Mouse (Mus musculus) T-helper 17 cell (primary cell): ENCODE measurements around the gene Amhr2.

Experiments used
- in situ Hi-C, 2 experiments: fragments of 300-600 bp; cut with MboI, MseI; formaldehyde crosslinking; loops; 1 replicate in 1 of 2; 2 replicates in 1 of 2; pipeline ENCODE4 v1.15.1; 2025; ENCODE audit warnings: high pct_unique_total_duplicates in 2 of 2

Amhr2 gene

DNA sequence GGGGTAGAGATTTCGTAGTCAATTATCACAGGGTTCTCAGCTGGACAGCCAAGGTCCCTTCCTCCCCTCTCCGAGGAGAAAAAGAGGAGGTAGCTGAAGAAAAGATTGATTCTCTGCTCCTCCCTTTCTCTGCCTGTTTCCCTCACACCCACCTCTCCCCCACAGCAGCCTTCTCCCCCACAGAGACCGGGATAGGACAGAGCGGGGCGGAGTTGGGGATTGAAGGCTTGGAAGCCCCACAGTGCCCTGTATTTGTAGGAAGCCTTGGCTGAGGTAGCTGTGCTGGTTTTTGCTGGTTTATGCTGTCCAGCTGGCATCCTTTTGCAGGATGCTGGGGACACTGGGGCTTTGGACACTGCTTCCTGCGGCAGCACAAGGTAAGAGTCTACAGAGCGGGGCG, at the start of gene Amhr2:
Gene Amhr2 (plus strand): TSS at position 222 of the 400 bp plus-strand sequence.
- in situ Hi-C loops = loop anchor here in 1 of 2 experiments (5.0 kb wide), 1 partner anchor 58 kb away; no protein-coding TSS in a partner anchor

DNA sequence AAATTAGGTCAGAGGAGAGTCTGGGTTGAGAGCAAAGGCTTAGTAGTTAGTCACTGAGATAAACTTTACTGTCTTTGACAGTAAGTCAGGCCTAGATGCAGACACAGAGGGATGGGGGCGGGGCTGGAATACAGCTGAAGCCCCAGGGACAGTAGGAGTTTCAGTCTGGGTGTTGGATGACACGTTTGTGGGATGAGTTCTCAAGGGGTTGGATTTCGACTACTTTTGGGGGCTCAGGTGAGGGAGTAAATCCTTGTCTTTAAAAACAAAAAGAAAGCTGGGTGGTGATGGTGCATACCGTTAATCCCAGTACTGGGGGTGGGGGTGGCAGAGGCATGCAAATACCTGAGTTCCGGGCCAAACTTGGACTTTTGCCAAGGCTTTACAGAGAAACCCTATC, 46.5 kb upstream of the Amhr2 start:
- in situ Hi-C loops = no loop called here

DNA sequence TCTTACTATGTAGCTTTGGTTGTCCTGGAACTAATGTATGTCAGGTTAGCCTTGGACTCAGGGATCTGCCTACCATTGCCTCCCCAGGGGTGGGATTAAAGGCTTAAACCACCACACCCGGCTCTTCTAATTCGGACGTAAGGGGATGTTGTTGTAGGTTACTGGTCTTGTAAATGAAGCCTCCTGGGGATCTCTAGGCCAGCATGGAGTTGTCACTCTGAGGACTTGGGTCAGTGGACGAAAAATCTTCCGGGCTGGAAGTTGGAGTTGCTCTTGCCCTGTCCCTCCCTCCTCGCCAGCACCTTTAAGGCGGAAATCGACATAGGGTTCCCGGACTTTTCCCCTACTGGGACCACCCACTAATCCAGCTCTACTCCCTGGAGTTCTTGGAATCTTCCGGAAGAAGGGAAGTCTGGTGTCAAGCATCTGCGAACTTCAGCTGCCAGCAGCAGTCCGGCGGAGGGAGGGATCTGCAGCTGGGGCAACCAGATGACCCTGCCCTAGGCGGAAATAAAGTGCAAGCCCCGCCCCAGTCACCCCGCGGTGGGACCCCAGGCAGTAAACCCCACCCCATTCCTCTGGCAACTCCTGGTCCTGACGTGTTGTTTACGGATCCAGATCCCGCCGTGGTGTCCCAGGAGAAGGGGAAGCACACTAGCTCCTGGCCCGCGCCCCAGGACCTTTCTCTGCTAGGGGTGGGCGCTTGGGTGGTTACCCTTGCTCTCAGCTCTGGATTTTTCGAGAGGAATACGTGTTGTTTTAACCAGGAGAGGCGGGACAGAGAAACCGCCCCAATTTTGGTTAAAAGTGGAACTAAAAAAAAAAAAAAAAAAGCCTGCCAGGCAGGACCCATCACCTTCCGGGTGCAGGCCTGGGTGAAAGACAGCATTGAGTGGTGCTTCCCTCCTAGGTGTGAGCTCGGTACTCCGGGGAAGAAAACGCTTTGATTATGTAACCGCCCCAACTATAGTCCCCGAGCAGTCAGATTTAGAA, 45.6 kb upstream of the Amhr2 start:
- in situ Hi-C loops = no loop called here

DNA sequence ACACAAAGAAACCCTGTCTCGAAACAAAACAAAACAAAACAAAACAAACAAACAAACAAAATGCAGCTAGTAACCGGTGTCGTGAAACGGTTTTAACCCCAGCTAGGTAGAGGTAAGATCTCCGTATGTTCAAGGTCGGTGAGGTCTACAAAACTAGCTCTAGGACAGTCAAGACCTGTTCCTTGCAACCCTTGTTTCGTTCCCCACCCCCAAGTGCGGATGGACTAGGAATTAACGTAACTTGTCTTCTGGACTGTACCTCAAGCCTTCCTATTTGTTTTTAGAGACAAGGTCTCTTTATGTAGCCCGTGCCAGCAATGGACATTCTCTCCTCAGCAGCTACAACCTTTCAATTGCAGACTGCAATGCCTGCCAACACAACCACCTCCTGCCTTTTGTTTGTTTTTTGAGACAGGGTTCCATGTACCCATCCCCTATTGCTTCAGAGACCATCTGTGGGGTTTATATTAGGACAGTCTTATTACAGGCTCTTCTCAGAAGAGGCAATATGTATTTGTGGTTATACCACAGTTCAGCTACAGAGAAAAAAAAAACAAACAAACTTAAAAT, 44.6 kb upstream of the Amhr2 start:
- in situ Hi-C loops = no loop called here

DNA sequence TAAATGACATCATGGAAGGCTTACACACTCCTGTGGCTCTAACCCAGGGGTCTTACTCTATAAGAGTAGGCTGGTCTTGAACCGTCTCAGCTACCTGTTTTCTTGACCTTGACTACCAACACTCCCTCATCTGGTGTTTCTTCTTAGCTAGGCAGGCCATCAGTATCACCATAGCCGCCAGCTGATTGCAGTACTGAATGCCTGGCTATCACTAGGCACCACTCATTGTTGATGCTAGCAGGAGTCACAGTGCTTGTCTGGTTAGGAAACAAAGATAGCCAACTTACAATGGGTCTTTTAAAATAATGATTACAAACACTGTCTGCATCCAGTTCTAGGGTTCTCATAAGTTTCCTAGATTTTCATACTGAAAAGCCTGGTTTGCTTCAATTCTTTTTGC, 43.9 kb upstream of the Amhr2 start:
- in situ Hi-C loops = no loop called here

DNA sequence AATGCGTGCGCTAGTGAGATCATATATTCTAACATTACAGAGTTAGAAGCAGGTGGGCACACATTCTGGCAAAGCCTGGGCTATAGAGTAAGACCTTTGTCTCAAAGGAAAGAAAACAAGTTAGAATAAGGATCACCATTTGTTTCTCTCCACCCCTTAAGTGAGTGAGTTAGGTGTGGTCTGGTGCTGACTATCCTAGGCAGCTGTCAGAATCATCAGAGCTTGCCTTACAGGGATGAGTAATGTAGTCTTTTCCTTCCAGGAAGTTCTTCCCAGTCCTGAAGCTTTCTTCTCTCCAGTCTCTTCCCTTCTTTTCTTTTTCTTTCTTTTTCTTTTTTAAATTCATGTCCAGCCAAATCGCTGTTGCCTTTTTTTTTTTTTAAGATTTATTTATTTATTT, 43.0 kb upstream of the Amhr2 start:
- in situ Hi-C loops = no loop called here

DNA sequence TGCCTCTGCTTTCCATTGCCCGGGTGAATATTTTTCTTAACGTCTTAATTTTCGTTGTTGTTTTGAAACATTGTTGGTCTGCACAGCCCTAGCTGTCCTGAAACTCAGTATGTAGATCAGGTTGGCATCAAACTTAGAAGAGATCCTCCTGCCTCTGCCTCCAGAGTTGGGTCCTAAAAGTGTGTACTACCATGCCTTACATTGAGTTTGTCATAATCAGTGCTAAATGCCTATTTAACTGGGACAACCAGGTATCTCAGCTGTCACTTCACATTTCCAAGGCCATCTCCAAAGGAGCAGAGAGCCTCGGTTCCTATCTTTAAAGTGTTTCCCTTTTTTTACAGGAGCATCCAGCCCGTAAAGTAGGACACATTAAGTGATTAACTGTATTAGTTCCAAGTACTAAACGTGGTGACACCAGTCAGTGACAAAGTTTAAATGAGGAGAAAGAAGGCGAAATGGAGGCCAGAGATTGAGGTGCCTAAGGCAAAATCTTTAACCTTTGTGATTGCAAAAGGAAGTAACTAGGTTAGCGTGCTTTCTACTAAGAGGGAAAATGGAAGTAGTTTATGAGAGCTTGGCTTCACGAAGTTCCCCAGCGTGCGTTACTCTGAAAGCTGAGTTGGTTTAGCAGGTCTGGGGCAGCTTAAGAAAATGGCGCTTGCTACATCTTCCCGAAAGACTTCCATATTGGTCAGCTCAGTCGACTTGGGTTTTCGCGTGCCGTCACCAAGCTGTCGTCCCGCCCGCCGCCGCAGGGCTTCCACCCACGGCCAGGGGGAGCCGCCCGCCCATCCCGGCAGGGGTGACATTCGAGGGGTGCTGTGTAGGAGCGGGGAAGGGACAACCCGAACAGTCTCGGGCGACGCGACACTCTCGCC, 40.3 kb upstream of the Amhr2 start:
- in situ Hi-C loops = no loop called here

DNA sequence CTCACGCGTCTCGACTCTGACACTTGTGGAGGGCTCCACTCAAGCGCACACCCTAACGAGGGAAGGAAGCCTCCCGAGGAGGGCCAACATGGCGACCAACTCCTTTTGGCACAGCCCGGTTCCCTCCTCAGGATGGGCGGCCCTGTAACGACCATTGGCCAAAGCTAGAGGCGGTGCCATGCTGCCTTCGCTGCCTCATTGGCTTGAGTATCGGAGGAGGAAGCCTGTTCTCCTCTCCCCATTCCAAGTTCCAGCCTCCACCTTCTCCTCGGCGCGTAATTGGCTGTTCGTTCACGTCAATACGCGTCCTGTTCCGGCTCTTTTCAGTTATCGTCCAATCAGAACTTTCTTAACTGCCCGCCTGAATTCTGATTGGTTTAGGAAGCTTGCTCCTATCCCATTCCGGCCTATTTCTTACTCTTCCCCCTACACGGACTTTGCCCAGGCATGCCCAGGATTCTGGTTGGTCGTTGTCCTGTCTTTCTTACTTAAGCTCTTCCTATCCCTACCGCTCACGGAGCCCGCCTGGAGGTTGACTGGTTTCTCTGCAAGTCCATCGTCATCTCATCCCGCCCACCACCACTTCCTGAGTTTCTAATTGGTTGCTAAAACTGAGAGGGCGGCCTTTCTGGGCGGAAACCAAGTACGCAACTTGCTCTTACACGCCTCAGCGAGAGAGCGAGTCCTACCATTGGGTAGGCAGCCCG, 39.5 kb upstream of the Amhr2 start, which contains the start of gene Sp1:
Gene Sp1 (plus strand): TSS at position 655 of the 707 bp plus-strand sequence.
- in situ Hi-C loops = no loop called here

DNA sequence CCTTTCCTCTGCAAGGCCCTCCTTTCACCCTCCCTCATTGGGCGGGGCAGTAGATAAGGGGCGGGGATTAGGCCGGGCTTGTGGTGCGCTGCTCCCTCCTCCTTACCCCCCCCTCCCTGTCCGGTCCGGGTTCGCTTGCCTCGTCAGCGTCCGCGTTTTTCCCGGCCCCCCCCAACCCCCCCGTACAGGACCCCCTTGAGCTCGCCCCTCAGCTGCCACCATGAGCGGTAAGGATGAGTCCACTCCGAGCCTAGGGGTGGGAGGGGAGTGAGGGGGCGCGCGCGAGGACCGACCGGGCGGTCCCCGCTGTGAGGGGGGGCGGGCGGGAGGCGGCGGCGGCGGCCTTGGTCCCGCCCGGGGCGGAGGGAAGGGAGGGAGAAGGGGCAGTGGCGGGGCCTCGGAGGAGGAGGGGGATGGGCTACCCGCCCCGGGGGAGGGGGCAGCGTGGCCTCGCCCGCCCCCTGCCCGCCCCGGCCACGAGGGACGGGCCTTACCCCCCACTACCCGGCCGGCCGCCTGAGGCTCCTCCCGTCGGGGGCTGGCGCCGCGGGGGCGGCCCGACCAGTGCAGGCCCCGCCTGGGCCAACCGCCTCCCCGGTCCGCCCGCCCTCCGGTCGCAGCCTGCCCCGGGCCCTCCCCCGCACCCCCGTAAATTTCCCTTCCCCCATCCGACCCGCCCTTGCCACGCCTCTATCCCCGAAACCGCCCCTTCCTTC, 38.8 kb upstream of the Amhr2 start:
- in situ Hi-C loops = no loop called here

DNA sequence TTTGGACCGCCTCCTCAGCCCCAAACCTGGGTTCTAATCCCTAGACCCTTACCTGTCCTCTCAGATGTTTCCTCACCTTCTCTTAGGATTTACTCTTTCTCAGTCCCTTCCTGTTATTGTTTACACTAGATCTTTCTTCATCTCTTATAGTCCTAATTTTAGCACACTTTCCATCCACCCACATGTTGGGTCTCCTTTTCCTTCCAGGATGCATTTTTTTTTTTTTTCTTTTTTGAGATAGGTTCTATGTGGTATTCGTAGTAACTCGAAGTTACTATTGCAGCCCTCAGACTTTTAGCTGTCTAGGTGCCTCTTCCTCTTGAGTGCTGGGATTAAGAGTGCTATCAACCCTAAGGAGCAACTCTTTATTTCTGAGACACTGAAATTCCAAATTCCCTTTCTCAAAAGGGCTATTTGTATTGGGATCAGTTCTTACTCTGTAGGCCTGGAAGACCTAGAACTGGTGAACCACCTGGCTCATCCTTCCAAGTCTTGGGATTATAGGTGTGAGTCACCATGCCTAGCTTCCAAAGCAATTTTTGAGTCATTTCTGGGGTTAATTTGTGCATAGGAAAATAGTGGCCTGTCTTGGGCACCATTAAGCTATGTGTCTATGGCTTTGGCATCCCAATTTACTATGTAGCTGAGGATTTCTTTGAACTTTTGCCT, 38.1 kb upstream of the Amhr2 start:
- in situ Hi-C loops = no loop called here

DNA sequence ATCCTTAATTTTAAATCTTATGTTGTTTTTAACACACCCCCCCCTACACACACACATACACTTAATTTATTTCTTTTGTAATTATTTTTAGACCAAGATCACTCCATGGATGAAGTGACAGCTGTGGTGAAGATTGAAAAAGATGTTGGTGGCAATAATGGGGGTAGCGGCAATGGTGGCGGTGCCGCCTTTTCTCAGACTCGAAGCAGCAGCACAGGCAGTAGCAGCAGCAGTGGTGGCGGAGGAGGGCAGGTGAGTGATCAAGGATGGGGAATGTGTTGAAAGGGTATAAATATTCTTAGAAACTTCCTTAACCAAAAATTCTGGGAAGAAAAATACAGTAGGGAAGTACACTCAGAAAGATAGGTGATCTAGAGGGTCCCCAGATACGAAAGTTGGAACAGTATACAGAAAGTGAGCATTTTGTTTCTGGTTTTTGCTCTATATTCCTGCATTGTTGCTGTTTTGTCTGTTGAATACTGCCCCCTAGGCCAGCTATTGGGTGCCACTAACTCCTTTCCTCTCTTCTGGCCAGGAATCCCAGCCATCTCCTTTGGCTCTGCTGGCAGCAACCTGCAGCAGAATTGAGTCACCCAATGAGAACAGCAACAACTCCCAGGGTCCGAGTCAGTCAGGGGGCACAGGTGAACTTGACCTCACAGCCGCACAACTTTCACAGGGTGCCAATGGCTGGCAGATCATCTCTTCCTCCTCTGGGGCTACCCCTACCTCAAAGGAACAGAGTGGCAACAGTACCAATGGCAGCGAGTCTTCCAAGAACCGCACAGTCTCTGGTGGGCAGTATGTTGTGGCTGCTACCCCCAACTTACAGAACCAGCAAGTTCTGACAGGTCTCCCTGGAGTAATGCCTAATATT, 37.2 kb upstream of the Amhr2 start:
- in situ Hi-C loops = no loop called here

DNA sequence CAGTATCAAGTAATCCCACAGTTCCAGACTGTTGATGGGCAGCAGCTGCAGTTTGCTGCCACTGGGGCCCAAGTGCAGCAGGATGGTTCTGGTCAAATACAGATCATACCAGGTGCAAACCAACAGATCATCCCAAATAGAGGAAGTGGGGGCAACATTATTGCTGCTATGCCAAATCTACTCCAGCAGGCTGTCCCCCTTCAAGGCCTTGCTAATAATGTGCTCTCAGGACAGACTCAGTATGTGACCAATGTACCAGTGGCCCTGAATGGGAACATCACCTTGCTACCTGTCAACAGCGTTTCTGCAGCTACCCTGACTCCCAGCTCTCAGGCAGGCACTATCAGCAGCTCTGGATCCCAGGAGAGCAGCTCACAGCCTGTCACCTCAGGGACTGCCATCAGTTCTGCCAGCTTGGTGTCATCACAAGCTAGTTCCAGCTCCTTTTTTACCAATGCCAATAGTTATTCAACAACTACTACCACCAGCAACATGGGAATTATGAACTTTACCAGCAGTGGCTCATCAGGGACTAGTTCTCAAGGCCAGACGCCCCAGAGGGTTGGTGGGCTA, 36.5 kb upstream of the Amhr2 start:
- in situ Hi-C loops = no loop called here

DNA sequence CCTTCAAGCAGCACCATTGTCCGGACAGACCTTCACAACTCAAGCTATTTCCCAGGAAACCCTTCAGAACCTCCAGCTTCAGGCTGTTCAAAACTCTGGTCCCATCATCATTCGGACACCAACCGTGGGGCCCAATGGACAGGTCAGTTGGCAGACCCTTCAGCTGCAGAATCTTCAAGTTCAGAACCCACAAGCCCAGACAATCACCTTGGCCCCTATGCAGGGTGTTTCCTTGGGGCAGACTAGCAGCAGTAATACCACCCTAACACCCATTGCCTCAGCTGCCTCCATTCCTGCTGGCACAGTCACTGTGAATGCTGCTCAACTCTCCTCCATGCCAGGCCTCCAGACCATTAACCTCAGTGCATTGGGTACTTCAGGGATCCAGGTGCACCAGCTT, 35.9 kb upstream of the Amhr2 start:
- in situ Hi-C loops = no loop called here

DNA sequence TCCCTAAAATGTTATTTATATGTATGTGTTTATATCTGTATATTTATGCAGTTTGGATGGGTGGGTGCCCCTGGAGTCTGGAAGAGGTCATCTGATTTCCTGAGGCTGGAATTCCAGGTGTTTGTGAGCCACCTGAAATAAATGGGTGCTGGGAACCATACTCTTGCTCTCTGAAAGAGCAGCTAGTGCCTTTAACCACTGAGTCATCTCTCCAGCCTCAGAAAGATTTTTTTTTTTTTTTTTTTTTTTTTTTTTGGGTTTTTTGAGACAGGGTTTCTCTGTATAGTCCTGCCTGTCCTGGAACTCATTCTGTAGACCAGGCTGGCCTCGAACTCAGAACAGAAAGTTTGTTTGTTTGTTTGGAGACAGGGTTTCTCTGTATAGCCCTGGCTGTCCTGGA, 34.1 kb upstream of the Amhr2 start:
- in situ Hi-C loops = no loop called here

DNA sequence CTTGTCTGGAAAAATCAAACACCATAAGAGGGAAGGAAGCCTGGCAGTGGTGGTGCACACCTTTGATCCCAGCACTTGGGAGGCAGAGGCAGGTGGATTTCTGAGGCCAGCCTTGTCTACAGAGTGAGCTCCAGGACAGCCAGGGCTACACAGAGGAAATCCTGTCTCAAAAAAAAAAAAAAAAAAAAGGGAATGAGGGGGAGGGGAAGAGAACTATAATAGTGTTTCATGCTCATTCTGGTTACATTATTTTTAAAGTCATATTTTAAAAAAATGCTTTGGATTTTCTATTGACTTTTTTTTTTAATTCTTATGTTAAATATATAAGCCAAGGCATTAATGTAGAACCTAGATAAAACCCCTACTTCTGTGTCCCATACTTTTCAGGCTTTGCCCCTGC, 31.5 kb upstream of the Amhr2 start:
- in situ Hi-C loops = no loop called here

DNA sequence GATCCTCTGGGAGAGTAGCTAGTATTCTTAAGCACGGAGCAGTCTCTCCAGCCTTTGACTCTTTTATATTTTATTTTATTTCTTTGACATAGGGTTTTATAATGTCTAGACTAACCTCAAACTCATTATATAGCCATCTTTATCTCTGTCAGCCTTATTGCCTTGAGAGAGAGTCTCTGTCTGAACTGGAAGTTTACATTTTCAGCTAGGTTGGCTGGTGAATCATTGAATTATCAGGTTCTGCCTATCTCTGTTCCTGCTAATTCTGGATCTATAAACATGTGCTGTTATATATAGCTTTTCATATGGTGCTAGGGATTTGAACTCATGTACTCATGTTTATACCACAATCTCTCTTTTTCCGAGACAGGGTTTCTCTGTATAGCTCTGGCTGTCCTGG, 27.6 kb upstream of the Amhr2 start:
- in situ Hi-C loops = no loop called here

DNA sequence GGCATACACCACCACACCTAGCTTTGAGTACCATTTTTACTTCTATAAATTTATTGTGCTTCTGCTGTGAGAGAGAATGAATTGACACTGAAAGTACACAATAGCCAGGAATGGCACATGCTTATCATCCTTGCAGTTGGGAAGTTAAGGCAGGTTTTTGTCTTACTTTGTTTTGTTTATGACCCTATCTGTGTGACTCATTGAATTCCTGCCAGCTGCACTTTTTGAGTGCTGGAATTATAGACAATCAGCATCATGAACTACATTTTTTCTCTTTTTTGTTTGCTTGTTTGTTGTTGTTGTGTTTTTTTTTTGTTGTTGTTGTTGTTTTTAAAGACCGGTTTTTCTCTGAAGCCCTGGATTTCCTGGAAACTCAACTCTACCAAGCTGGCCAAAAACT, 24.2 kb upstream of the Amhr2 start:
- in situ Hi-C loops = no loop called here

DNA sequence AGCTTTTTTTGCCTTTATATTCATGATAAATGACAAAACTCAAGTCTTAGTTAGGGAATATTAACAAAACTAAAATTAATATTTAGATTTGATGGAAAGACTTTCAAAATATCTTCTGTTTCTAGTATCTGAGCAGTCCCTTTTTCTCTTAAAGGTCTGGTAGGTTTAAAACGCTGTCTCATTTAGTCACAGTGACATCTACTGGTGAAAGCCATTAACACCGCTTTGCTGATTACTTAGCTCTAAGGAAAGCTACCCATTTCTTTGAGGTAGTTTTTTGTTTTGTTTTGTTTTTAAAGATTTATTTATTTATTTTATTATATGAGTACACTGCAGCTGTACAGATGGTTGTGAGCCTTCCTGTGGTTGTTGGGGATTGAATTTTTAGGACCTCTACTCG, 23.7 kb upstream of the Amhr2 start:
- in situ Hi-C loops = no loop called here
